Mouse (Mus musculus): Measurements from ENCODE around the gene Letmd1.

DNA sequence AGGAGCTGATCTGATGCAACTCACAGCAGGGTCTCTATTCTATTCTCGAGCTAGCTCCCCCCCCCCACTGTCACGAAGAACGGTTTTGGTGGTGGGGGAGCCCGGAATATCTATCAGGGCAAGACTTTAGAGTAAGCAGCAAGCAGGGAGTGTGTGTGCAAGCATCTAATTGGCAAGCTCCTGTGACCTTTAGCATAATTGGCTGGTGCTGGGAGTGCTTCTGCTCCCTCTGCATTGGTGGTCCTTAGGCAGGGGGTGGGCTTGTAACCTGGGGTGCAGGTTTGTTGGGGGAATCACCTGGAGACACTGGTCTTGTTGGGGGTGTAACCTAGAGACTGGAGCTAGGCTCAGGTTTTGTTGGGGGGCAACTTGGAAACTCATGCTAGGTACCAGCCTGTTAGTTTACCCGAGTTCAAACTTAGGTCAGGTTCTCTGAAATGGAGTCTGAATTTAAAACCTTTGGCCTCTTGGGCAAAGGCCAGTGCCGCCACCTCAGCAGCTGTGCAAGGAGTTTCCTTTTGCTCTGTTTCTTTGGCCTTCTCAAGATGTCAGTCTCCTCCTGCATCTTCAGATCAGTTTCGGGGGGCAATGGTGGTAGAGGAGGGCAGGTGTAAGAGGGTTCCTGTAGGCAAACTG is 12.3 kb upstream of the Letmd1 start:
- TF ChIP-seq ZNF384 (IDR thresholded peaks at IDR 0.05; ENCODE audit: low read depth, low read length) (no peak), MAFK (IDR thresholded peaks at IDR 0.05; ENCODE audit: insufficient read depth, low read depth, low read length) (no peak)
